Mouse (Mus musculus) testis, adult 2 months (tissue): ENCODE data around the gene S100a16. TPM values are rescaled to one million over a fixed set of nuclear protein-coding genes. Genes with fewer than 3 reads are reported as not detected.

ENCODE experiments used
- H3K27ac ChIP-seq: fragments of 200-500 bp; 2 replicates; pipeline ENCODE4 v1.5.1; 2012; ENCODE audit warnings: low read depth, low read length; ENCODE audit not compliant: control insufficient read depth, insufficient read depth
- H3K27me3 ChIP-seq: fragments of 200-500 bp; 2 replicates; pipeline ENCODE4 v1.6.1; 2012; ENCODE audit warnings: mild to moderate bottlenecking, low read length, moderate library complexity; ENCODE audit not compliant: control insufficient read depth, insufficient read depth
- H3K36me3 ChIP-seq: fragments of 200-500 bp; 2 replicates; pipeline ENCODE4 v1.6.1; 2012; ENCODE audit warnings: mild to moderate bottlenecking, low read length; ENCODE audit not compliant: control insufficient read depth, insufficient read depth
- H3K4me1 ChIP-seq: fragments of 200-500 bp; 2 replicates; pipeline ENCODE4 v1.6.1; 2012; ENCODE audit warnings: low read length; ENCODE audit not compliant: control insufficient read depth, insufficient read depth
- H3K4me3 ChIP-seq: fragments of 200-500 bp; 2 replicates; pipeline ENCODE4 v1.5.1; 2012; ENCODE audit warnings: low read depth, mild to moderate bottlenecking, low read length, moderate library complexity, mixed read lengths; ENCODE audit not compliant: control insufficient read depth
- CTCF ChIP-seq: fragments of 200-500 bp; IDR thresholded peaks from 2 replicates; pipeline ENCODE4 v1.5.1; 2012; ENCODE audit warnings: low read depth, mild to moderate bottlenecking, inconsistent platforms, low read length, moderate library complexity; ENCODE audit not compliant: control insufficient read depth, insufficient read depth, insufficient replicate concordance
- POLR2A ChIP-seq: fragments of 200-500 bp; IDR thresholded peaks from 2 replicates; pipeline ENCODE4 v1.6.1; 2012; ENCODE audit warnings: low read depth, mild to moderate bottlenecking, inconsistent platforms, low read length, moderate library complexity; ENCODE audit not compliant: control insufficient read depth
- polyA plus RNA-seq: library from polyadenylated mRNA; depleted of rRNA; stranded (reverse); fragments of >200 nt; gene quantifications from 2 replicates; pipeline ENCODE4 v1.2.3, GENCODE M21; 2012; rRNA removed

The S100a16 gene
- polyA plus RNA-seq, 1 experiment = 2.9 TPM

- peaks cover 14% of the 10 kb centered on the region for H3K4me1 ChIP-seq
- H3K27me3 ChIP-seq = no peaks in the 10 kb centered on the region
- no peak for TF ChIP-seq CTCF
- TF ChIP-seq POLR2A = no peak
- no peak overlapping the region for H3K27ac ChIP-seq
- no peak overlapping the region for H3K4me3 ChIP-seq
- no peaks in the 10 kb centered on the region for H3K36me3 ChIP-seq
Measured at GRCm38 (mm10) chr3:90586016-90586643, 49.1 kb downstream of the S100a16 start.

GRCm38 (mm10) chr3:90586906-90587305 lies 49.9 kb downstream of the S100a16 start:
- Histone ChIP-seq H3K4me1 (peaks cover 14% of the 10 kb centered on the region), H3K4me3 (no peak overlapping the region), H3K27ac (peak overlapping the region; percentile 44; the same call in 1 of the 2 replicates), H3K27me3 (no peaks in the 10 kb centered on the region), H3K36me3 (no peaks in the 10 kb centered on the region)
- TF ChIP-seq POLR2A (no peak), CTCF (no peak)

GRCm38 (mm10) chr3:90587361-90588101 lies 50.5 kb downstream of the S100a16 start:
- H3K27me3 ChIP-seq = no peaks in the 10 kb centered on the region
- peaks cover 14% of the 10 kb centered on the region for H3K4me1 ChIP-seq
- H3K4me3 ChIP-seq = no peak overlapping the region
- TF ChIP-seq POLR2A (no peak), CTCF (no peak)
- peak overlapping the region; percentile 44; the same call in 1 of the 2 replicates for H3K27ac ChIP-seq
- no peaks in the 10 kb centered on the region for H3K36me3 ChIP-seq

- Histone ChIP-seq H3K4me1 (peaks cover 14% of the 10 kb centered on the region), H3K27ac (no peak overlapping the region), H3K36me3 (no peaks in the 10 kb centered on the region), H3K27me3 (no peaks in the 10 kb centered on the region), H3K4me3 (no peak overlapping the region)
- TF ChIP-seq POLR2A = no peak
- no peak for TF ChIP-seq CTCF
Measured at GRCm38 (mm10) chr3:90589390-90589789, 52.3 kb downstream of the S100a16 start.

GRCm38 (mm10) chr3:90589947-90590346 lies 52.9 kb downstream of the S100a16 start, which contains the start of gene S100a2:
Gene S100a2 (plus strand): TSS chr3:90590247.
- H3K36me3 ChIP-seq = no peaks in the 10 kb centered on the region
- TF ChIP-seq CTCF (no peak), POLR2A (no peak)
- no peaks in the 10 kb centered on the region for H3K27me3 ChIP-seq
- H3K27ac ChIP-seq = no peak within 1 kb of the TSS
- H3K4me3 ChIP-seq = no peak within 1 kb of the TSS
- H3K4me1 ChIP-seq = peaks cover 14% of the 10 kb centered on the region

Other genes starting within 250 kb of the S100a16 start
- 26.2 and 34.5 TPM in 2 replicates for gene Gatad2b, start 244.1 kb upstream of the S100a16 start, polyA plus RNA-seq
- gene Slc27a3, start 147.3 kb upstream of the S100a16 start, polyA plus RNA-seq = 17.9 and 18.9 TPM in 2 replicates
- 18.3 and 19.1 TPM in 2 replicates for gene Ints3, start 103.6 kb upstream of the S100a16 start, polyA plus RNA-seq
- 54.5 and 64.8 TPM in 2 replicates for gene Npr1, start 71.4 kb upstream of the S100a16 start, polyA plus RNA-seq
- gene Ilf2, start 61.1 kb upstream of the S100a16 start, polyA plus RNA-seq = 30.8 and 33.2 TPM in 2 replicates
- gene Snapin, start 46.2 kb upstream of the S100a16 start, polyA plus RNA-seq = 33.5 and 42.2 TPM in 2 replicates
- gene Chtop, start 27.8 kb upstream of the S100a16 start, polyA plus RNA-seq = 51.5 and 53.5 TPM in 2 replicates
- gene S100a1, start 22.9 kb upstream of the S100a16 start, polyA plus RNA-seq = 16.8 and 17.6 TPM in 2 replicates
- gene S100a13, start 22.8 kb upstream of the S100a16 start, polyA plus RNA-seq = 2.9 and 3.2 TPM in 2 replicates
- gene S100a14, start 10.4 kb upstream of the S100a16 start, polyA plus RNA-seq = 0.76 TPM in 1 of 2 replicates, not detected in the other
- gene S100a3, start 23.3 kb downstream of the S100a16 start, polyA plus RNA-seq = not detected in 2 replicates
- gene S100a2, start 53.0 kb downstream of the S100a16 start, polyA plus RNA-seq = not detected in 2 replicates
- not detected in 2 replicates for gene Gm42674, start 64.7 kb downstream of the S100a16 start, polyA plus RNA-seq
- 0.96 and 1.9 TPM in 2 replicates for gene S100a4, start 66.5 kb downstream of the S100a16 start, polyA plus RNA-seq
- not detected in 2 replicates for gene S100a5, start 71.3 kb downstream of the S100a16 start, polyA plus RNA-seq
- gene S100a6, start 75.6 kb downstream of the S100a16 start, polyA plus RNA-seq = 13.0 and 20.8 TPM in 2 replicates
- gene S100a7a, start 116.8 kb downstream of the S100a16 start, polyA plus RNA-seq = 0.07 TPM in 1 of 2 replicates, not detected in the other
- not detected in 2 replicates for gene S100a8, start 131.7 kb downstream of the S100a16 start, polyA plus RNA-seq
- gene S100a9, start 158.5 kb downstream of the S100a16 start, polyA plus RNA-seq = not detected in 2 replicates
- 3.1 and 3.3 TPM in 2 replicates for gene Pglyrp4, start 189.7 kb downstream of the S100a16 start, polyA plus RNA-seq
- not detected in 2 replicates for gene Gm5849, start 240.6 kb downstream of the S100a16 start, polyA plus RNA-seq